Mouse (Mus musculus): Measurements from ENCODE around the gene Rhd. TPM values are rescaled to one million over a fixed set of nuclear protein-coding genes. Genes with fewer than 3 reads are reported as not detected.

Rhd gene
- polyA plus RNA-seq, 1 experiment: 0.09 TPM

GRCm38 (mm10) chr4:134914864-134915209 lies 50.5 kb downstream of the Rhd start, which contains the start of gene Tmem50a:
Tmem50a (minus strand) TSS chr4:134915024.
- Histone ChIP-seq H3K4me1 (ENCODE audit: control insufficient read depth, insufficient read depth, low read length) (peaks cover 7% of the 10 kb centered on the region; the same call in 1 of the 2 replicates), H3K27ac (ENCODE audit: insufficient read depth, low read depth, low read length) (peak within 1 kb of the TSS; percentile 81), H3K4me3 (ENCODE audit: insufficient read depth, low read depth, low read length) (peak within 1 kb of the TSS; percentile 63), H3K36me3 (ENCODE audit: control insufficient read depth, insufficient read depth, low read length) (no peaks in the 10 kb centered on the region), H3K27me3 (replicated peaks; ENCODE audit: control insufficient read depth, insufficient read depth, low read length) (no peaks in the 10 kb centered on the region)
- under 1% methylated on average over 25 of the region's 25 CpGs for WGBS
- no peak for TF ChIP-seq CTCF (conservative IDR thresholded peaks at IDR 0.05; ENCODE audit: insufficient read depth, insufficient read length, low read depth, low read length)
- peak; percentile 54 for TF ChIP-seq POLR2A (IDR thresholded peaks at IDR 0.05; ENCODE audit: low read depth, low read length)
- peak; percentile 96 for DNase-seq

- peak overlapping the region; percentile 48; the same call in 1 of the 2 replicates for H3K27ac ChIP-seq (ENCODE audit: insufficient read depth, low read depth, low read length)
- TF ChIP-seq POLR2A (IDR thresholded peaks at IDR 0.05; ENCODE audit: low read depth, low read length) (no peak), CTCF (conservative IDR thresholded peaks at IDR 0.05; ENCODE audit: insufficient read depth, insufficient read length, low read depth, low read length) (no peak)
- no peaks in the 10 kb centered on the region for H3K36me3 ChIP-seq (ENCODE audit: control insufficient read depth, insufficient read depth, low read length)
- H3K4me3 ChIP-seq (ENCODE audit: insufficient read depth, low read depth, low read length): peak overlapping the region; percentile 63; the same call in 1 of the 2 replicates
- H3K27me3 ChIP-seq (replicated peaks; ENCODE audit: control insufficient read depth, insufficient read depth, low read length): no peaks in the 10 kb centered on the region
- H3K4me1 ChIP-seq (ENCODE audit: control insufficient read depth, insufficient read depth, low read length): peaks cover 7% of the 10 kb centered on the region; the same call in 1 of the 2 replicates
- no peak for DNase-seq
- 55% methylated on average over 14 of the region's 14 CpGs for WGBS
Measured at GRCm38 (mm10) chr4:134915223-134916050, 51.1 kb downstream of the Rhd start.

- Histone ChIP-seq H3K4me1 (ENCODE audit: control insufficient read depth, insufficient read depth, low read length) (peaks cover 7% of the 10 kb centered on the region; the same call in 1 of the 2 replicates), H3K36me3 (ENCODE audit: control insufficient read depth, insufficient read depth, low read length) (no peaks in the 10 kb centered on the region), H3K4me3 (ENCODE audit: insufficient read depth, low read depth, low read length) (no peak overlapping the region), H3K27ac (ENCODE audit: insufficient read depth, low read depth, low read length) (no peak overlapping the region), H3K27me3 (replicated peaks; ENCODE audit: control insufficient read depth, insufficient read depth, low read length) (no peaks in the 10 kb centered on the region)
- TF ChIP-seq CTCF (conservative IDR thresholded peaks at IDR 0.05; ENCODE audit: insufficient read depth, insufficient read length, low read depth, low read length) (no peak), POLR2A (IDR thresholded peaks at IDR 0.05; ENCODE audit: low read depth, low read length) (no peak)
- no peak for DNase-seq
- WGBS: 90% methylated on average over 3 of the region's 3 CpGs
Measured at GRCm38 (mm10) chr4:134917194-134917593, 52.9 kb downstream of the Rhd start.

DNA sequence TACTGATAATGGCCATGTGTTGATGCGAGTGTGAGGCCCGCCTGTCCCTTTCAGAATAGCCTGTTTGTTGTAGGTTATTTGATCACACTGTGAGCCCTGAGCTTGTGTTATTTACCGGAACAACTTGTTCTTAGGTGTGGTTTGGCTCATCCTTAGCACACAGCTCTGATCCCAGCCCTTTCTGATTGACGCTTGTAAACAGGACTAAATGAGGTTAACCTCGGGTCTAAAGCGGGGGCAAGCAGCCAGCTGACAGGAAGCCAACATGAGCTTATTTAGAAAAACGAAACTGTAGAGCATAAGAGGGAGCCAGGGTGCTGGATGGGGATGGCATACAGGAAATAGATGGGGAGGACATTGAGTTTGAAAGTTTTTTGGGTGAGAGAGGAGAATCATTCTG lies 54.0 kb downstream of the Rhd start:
- Histone ChIP-seq H3K27me3 (replicated peaks; ENCODE audit: control insufficient read depth, insufficient read depth, low read length) (no peaks in the 10 kb centered on the region), H3K27ac (ENCODE audit: insufficient read depth, low read depth, low read length) (0 out of 2 replicates have a peak overlapping the region, but pooled peaks have one; percentile 24), H3K36me3 (ENCODE audit: control insufficient read depth, insufficient read depth, low read length) (no peaks in the 10 kb centered on the region), H3K4me3 (ENCODE audit: insufficient read depth, low read depth, low read length) (no peak overlapping the region), H3K4me1 (ENCODE audit: control insufficient read depth, insufficient read depth, low read length) (peaks cover 7% of the 10 kb centered on the region; the same call in 1 of the 2 replicates)
- TF ChIP-seq POLR2A (IDR thresholded peaks at IDR 0.05; ENCODE audit: low read depth, low read length): no peak
- TF ChIP-seq CTCF (conservative IDR thresholded peaks at IDR 0.05; ENCODE audit: insufficient read depth, insufficient read length, low read depth, low read length): no peak
- DNase-seq: peak; percentile 92
- 20% methylated on average over 7 of the region's 7 CpGs for WGBS

GRCm38 (mm10) chr4:134919733-134920540 lies 55.6 kb downstream of the Rhd start:
- WGBS: 47% methylated on average over 12 of the region's 12 CpGs
- DNase-seq: no peak
- peaks cover 2% of the 10 kb centered on the region; the same call in 1 of the 2 replicates for H3K36me3 ChIP-seq (ENCODE audit: control insufficient read depth, insufficient read depth, low read length)

DNA sequence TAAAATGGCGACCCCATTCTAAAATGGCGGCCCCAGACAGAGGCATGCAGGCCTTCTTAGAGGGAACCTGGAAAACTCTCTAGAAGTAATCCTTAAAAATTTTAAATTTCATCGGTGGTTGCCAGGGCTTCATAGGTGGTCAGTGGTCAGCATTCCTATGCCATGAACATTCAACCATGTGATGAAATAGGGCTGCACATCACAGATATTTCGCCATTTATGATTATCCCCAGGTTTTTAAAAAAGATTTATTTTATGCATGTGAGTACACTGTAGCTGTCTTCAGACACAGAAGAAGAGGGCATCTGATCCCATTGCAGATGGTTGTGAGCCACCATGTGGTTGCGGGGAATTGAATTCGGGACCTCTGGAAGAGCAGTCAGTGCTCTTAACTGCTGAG lies 56.3 kb downstream of the Rhd start:
- H3K4me1 ChIP-seq (ENCODE audit: control insufficient read depth, insufficient read depth, low read length): peaks cover 7% of the 10 kb centered on the region; the same call in 1 of the 2 replicates
- 95% methylated on average over 6 of the region's 6 CpGs for WGBS
- no peak overlapping the region for H3K4me3 ChIP-seq (ENCODE audit: insufficient read depth, low read depth, low read length)
- H3K27me3 ChIP-seq (replicated peaks; ENCODE audit: control insufficient read depth, insufficient read depth, low read length): no peaks in the 10 kb centered on the region
- TF ChIP-seq CTCF (conservative IDR thresholded peaks at IDR 0.05; ENCODE audit: insufficient read depth, insufficient read length, low read depth, low read length): no peak
- TF ChIP-seq POLR2A (IDR thresholded peaks at IDR 0.05; ENCODE audit: low read depth, low read length): no peak
- DNase-seq: no peak
- H3K36me3 ChIP-seq (ENCODE audit: control insufficient read depth, insufficient read depth, low read length): peaks cover 7% of the 10 kb centered on the region
- no peak overlapping the region for H3K27ac ChIP-seq (ENCODE audit: insufficient read depth, low read depth, low read length)

More at GRCm38 (mm10) chr4:134919733-134920540, 55.6 kb downstream of the Rhd start:
- TF ChIP-seq CTCF (conservative IDR thresholded peaks at IDR 0.05; ENCODE audit: insufficient read depth, insufficient read length, low read depth, low read length) (no peak), POLR2A (IDR thresholded peaks at IDR 0.05; ENCODE audit: low read depth, low read length) (no peak)
- no peak overlapping the region for H3K4me3 ChIP-seq (ENCODE audit: insufficient read depth, low read depth, low read length)
- H3K27ac ChIP-seq (ENCODE audit: insufficient read depth, low read depth, low read length): no peak overlapping the region
- no peaks in the 10 kb centered on the region for H3K27me3 ChIP-seq (replicated peaks; ENCODE audit: control insufficient read depth, insufficient read depth, low read length)
- peaks cover 7% of the 10 kb centered on the region; the same call in 1 of the 2 replicates for H3K4me1 ChIP-seq (ENCODE audit: control insufficient read depth, insufficient read depth, low read length)

Data from kidney, adult 2 months (tissue).